Mouse (Mus musculus): Measurements from ENCODE around the gene Col2a1.

DNA sequence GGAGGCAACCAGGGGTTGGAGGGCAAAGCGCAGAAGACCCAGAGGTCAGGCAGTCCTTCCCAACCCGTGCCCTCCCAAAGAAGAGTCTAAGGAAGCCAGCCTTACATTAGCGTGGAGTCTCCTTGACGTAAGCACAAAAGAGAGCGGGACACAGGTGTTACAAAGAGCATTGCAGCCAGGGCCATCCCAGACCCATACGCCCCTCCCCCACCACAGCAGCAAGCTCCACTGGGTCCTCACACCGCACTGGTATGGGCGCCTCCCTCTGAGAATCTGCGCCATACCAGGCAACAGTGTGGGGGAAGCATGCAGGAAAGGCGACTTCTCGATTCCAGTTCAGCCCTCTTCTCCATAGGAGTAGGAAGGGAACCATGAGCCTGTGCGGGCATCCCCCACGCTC is 4.9 kb downstream of the Col2a1 start:
- TF ChIP-seq CTCF (IDR thresholded peaks at IDR 0.05; ENCODE audit: borderline replicate concordance, extremely low read depth, insufficient read depth, insufficient read length), result no peak
- TF ChIP-seq POLR2A (IDR thresholded peaks at IDR 0.05; ENCODE audit: borderline replicate concordance, extremely low read depth, insufficient read depth, insufficient read length, poor library complexity, severe bottlenecking), result no peak
